Mouse (Mus musculus): Measurements from ENCODE around the gene Alyref2. TPM values are rescaled to one million over a fixed set of nuclear protein-coding genes. Genes with fewer than 3 reads are reported as not detected.

Gene Alyref2
- polyA plus RNA-seq (2017; shearing (Covaris generic)): 5.2 TPM

DNA sequence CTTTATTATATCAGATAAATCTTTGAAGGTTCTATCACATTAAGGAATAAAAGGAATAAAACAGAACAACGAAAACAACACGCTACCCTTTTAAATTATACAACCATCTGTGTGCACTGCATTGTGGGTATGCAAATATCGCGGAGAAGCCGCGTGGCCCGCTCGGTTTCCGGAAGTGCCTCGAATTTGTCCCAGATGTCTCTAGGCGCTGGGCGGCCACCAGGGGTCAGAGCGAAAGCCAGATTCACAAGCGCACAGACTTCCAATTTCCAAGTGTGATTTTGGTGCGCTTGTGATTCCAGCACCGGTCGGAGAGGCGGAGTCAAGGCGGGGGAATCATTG lies at the start of gene Alyref2:
TSS of gene Alyref2 (plus strand) at position 229 of the 342 bp plus-strand sequence.

GRCm38 (mm10) chr1:171535194-171535593 lies 31.9 kb downstream of the Alyref2 start, which contains the start of gene Itln1:
Gene Itln1 (minus strand): TSS chr1:171535294.

Other genes starting within 250 kb of the Alyref2 start
- gene B4galt3, start 233.2 kb upstream of the Alyref2 start, polyA plus RNA-seq (2017; shearing (Covaris generic)): 48.0 TPM
- 69.2 TPM for gene Ppox, start 222.3 kb upstream of the Alyref2 start, polyA plus RNA-seq (2017; shearing (Covaris generic))
- 44.2 TPM for gene Usp21, start 215.5 kb upstream of the Alyref2 start, polyA plus RNA-seq (2017; shearing (Covaris generic))
- gene Ufc1, start 208.5 kb upstream of the Alyref2 start, polyA plus RNA-seq (2017; shearing (Covaris generic)): 47.4 TPM
- gene Dedd, start 174.3 kb upstream of the Alyref2 start, polyA plus RNA-seq (2017; shearing (Covaris generic)): 23.9 TPM
- 27.7 TPM for gene Nit1, start 157.8 kb upstream of the Alyref2 start, polyA plus RNA-seq (2017; shearing (Covaris generic))
- gene Pfdn2, start 157.8 kb upstream of the Alyref2 start, polyA plus RNA-seq (2017; shearing (Covaris generic)): 116 TPM
- gene Klhdc9, start 142.7 kb upstream of the Alyref2 start, polyA plus RNA-seq (2017; shearing (Covaris generic)): not detected
- gene Nectin4, start 133.4 kb upstream of the Alyref2 start, polyA plus RNA-seq (2017; shearing (Covaris generic)): not detected
- 131 TPM for gene Arhgap30, start 114.5 kb upstream of the Alyref2 start, polyA plus RNA-seq (2017; shearing (Covaris generic))
- 55.7 TPM for gene Usf1, start 92.2 kb upstream of the Alyref2 start, polyA plus RNA-seq (2017; shearing (Covaris generic))
- gene Tstd1, start 84.6 kb upstream of the Alyref2 start, polyA plus RNA-seq (2017; shearing (Covaris generic)): 1.3 TPM
- gene F11r, start 65.9 kb upstream of the Alyref2 start, polyA plus RNA-seq (2017; shearing (Covaris generic)): not detected
- gene Itln1, start 31.8 kb downstream of the Alyref2 start, polyA plus RNA-seq (2017; shearing (Covaris generic)): not detected
- gene Cd244a, start 55.7 kb downstream of the Alyref2 start, polyA plus RNA-seq (2017; shearing (Covaris generic)): 0.14 TPM
- 104 TPM for gene Ly9, start 103.9 kb downstream of the Alyref2 start, polyA plus RNA-seq (2017; shearing (Covaris generic))
- gene Slamf7, start 149.6 kb downstream of the Alyref2 start, polyA plus RNA-seq (2017; shearing (Covaris generic)): 37.7 TPM
- 119 TPM for gene Cd48, start 178.5 kb downstream of the Alyref2 start, polyA plus RNA-seq (2017; shearing (Covaris generic))

Data from effector memory CD4-positive, alpha-beta T cell, adult 5 months (primary cell).